Mouse (Mus musculus) small intestine, adult 2 months (tissue): ENCODE results near the gene Trim62. TPM values are rescaled to one million over a fixed set of nuclear protein-coding genes. Genes with fewer than 3 reads are reported as not detected.

Source experiments
- H3K27ac ChIP-seq: fragments of 200-500 bp; 2 replicates; pipeline ENCODE4 v1.5.1; 2012; ENCODE audit warnings: low read depth, low read length, control low read depth, inconsistent platforms; ENCODE audit not compliant: insufficient read depth
- H3K27me3 ChIP-seq: fragments of 200-500 bp; 2 replicates; pipeline ENCODE4 v1.6.1; 2012; ENCODE audit warnings: mild to moderate bottlenecking, moderate library complexity, low read length, inconsistent platforms; ENCODE audit not compliant: control insufficient read depth, insufficient read depth
- H3K36me3 ChIP-seq: fragments of 200-500 bp; 2 replicates; pipeline ENCODE4 v1.6.1; 2012; ENCODE audit warnings: mild to moderate bottlenecking, low read length, control low read depth, inconsistent platforms; ENCODE audit not compliant: control insufficient read depth, insufficient read depth
- H3K4me1 ChIP-seq: fragments of 200-500 bp; 2 replicates; pipeline ENCODE4 v1.6.1; 2012; ENCODE audit warnings: low read length, inconsistent platforms, mixed read lengths; ENCODE audit not compliant: control insufficient read depth, insufficient read depth, insufficient read length
- H3K4me3 ChIP-seq: fragments of 200-500 bp; 2 replicates; pipeline ENCODE4 v1.5.1; 2012; ENCODE audit warnings: low read depth, mild to moderate bottlenecking, control low read depth, inconsistent platforms, low read length, moderate library complexity
- CTCF ChIP-seq: fragments of 200-500 bp; IDR thresholded peaks from 2 replicates; pipeline ENCODE4 v1.5.1; 2012; ENCODE audit warnings: low read depth, mild to moderate bottlenecking, control low read depth, inconsistent platforms, low read length, moderate library complexity, mixed read lengths; ENCODE audit not compliant: insufficient replicate concordance, insufficient read length; ENCODE audit errors: extremely low read depth
- POLR2A ChIP-seq: fragments of 200-500 bp; IDR thresholded peaks from 2 replicates; pipeline ENCODE4 v1.6.1; 2012; ENCODE audit warnings: low read depth, mild to moderate bottlenecking, control low read depth, inconsistent platforms, low read length, moderate library complexity
- WGBS: fragments of 180-500 bp; shearing (Covaris S2); methylation state at CpG from one replicate; pipeline ENCODE4 v1.1.7; 2018; 5-methylcytosine and 5-hydroxymethylcytosine counted together
- polyA plus RNA-seq: library from polyadenylated mRNA; depleted of rRNA; stranded (reverse); fragments of >200 nt; gene quantifications from 2 replicates; pipeline ENCODE4 v1.2.3, GENCODE M21; 2012

The Trim62 gene
- polyA plus RNA-seq, 1 experiment = 7.7 TPM

GRCm38 (mm10) chr4:128885540-128885939 lies 2.2 kb downstream of the Trim62 start:
- TF ChIP-seq POLR2A (no peak), CTCF (no peak)
- WGBS = 97% methylated on average over 8 of the region's 8 CpGs
- H3K4me3 ChIP-seq = no peak overlapping the region
- 0 out of 2 replicates have a peak, but pooled peaks cover 3% of the 10 kb centered on the region for H3K27me3 ChIP-seq
- H3K36me3 ChIP-seq = no peaks in the 10 kb centered on the region
- H3K27ac ChIP-seq = no peak overlapping the region
- H3K4me1 ChIP-seq = peaks cover 5% of the 10 kb centered on the region

DNA sequence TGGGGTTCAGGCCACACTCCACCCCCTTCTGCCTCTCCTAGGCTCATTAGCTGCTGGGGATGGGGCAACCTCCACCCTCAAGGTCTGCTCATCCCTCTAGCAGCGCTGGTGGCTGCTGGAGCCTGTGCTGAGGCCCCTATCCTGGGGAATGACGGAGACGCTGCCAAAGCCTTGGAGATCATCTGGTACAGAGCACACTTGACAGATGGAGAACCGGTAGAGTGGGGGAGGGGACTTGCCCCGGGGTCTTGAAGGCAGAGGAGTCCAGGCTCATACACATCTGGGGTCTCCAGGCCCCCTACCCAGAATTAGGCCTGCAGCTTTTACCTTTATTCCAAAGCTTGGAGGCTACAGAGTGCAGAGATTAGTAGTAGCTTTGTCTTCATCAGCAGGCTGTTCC lies 3.2 kb downstream of the Trim62 start:
- H3K4me1 ChIP-seq = peaks cover 5% of the 10 kb centered on the region
- no peak for TF ChIP-seq POLR2A
- no peak for TF ChIP-seq CTCF
- H3K36me3 ChIP-seq = no peaks in the 10 kb centered on the region
- H3K27me3 ChIP-seq = no peaks in the 10 kb centered on the region
- no peak overlapping the region for H3K4me3 ChIP-seq
- H3K27ac ChIP-seq = no peak overlapping the region
- 70% methylated on average over 5 of the region's 5 CpGs for WGBS

- H3K36me3 ChIP-seq = no peaks in the 10 kb centered on the region
- no peak overlapping the region for H3K27ac ChIP-seq
- no peak overlapping the region for H3K4me3 ChIP-seq
- TF ChIP-seq POLR2A (no peak), CTCF (no peak)
- 76% methylated on average over 10 of the region's 10 CpGs for WGBS
- peaks cover 5% of the 10 kb centered on the region for H3K4me1 ChIP-seq
- no peaks in the 10 kb centered on the region for H3K27me3 ChIP-seq
Observed at GRCm38 (mm10) chr4:128887026-128887425, 3.6 kb downstream of the Trim62 start.

- H3K36me3 ChIP-seq = no peaks in the 10 kb centered on the region
- H3K27me3 ChIP-seq = no peaks in the 10 kb centered on the region
- H3K4me1 ChIP-seq = peaks cover 5% of the 10 kb centered on the region
- WGBS = 76% methylated on average over 9 of the region's 9 CpGs
- TF ChIP-seq POLR2A = no peak
- no peak for TF ChIP-seq CTCF
- no peak overlapping the region for H3K27ac ChIP-seq
- no peak overlapping the region for H3K4me3 ChIP-seq
Observed at GRCm38 (mm10) chr4:128887641-128888091, 4.3 kb downstream of the Trim62 start.

- no peak overlapping the region for H3K27ac ChIP-seq
- no peaks in the 10 kb centered on the region for H3K36me3 ChIP-seq
- no peak for TF ChIP-seq POLR2A
- no peak for TF ChIP-seq CTCF
- no peak overlapping the region for H3K4me3 ChIP-seq
- no peaks in the 10 kb centered on the region for H3K27me3 ChIP-seq
- 90% methylated on average over 6 of the region's 6 CpGs for WGBS
- peaks cover 3% of the 10 kb centered on the region for H3K4me1 ChIP-seq
Observed at GRCm38 (mm10) chr4:128888436-128888990, 5.1 kb downstream of the Trim62 start.

GRCm38 (mm10) chr4:128889752-128890630 lies 6.6 kb downstream of the Trim62 start:
- no peaks in the 10 kb centered on the region for H3K27me3 ChIP-seq
- WGBS = 81% methylated on average over 12 of the region's 12 CpGs
- H3K36me3 ChIP-seq = no peaks in the 10 kb centered on the region
- H3K27ac ChIP-seq = no peak overlapping the region
- no peak overlapping the region for H3K4me3 ChIP-seq
- TF ChIP-seq POLR2A (no peak), CTCF (no peak)
- H3K4me1 ChIP-seq = no peaks in the 10 kb centered on the region

DNA sequence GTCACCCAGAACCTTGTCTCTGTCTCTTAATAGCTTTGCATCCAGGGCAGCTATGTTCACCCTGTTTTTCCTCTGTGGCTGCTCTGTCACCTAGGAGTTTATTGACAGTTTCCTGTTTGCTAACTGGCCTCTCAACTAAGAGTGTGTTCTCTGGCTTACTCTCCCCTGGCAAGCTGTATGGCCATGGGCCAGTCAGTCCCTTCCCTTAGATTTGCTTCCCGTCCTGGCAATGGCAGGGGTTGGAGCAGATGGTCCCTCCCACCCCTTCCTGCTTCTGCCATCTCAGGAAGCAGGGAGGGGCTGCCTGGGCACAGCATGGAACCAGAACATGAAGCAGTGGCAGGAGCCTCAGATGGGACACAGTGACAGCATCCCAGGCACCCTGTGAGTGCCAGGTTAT lies 7.8 kb downstream of the Trim62 start:
- H3K4me1 ChIP-seq = no peaks in the 10 kb centered on the region
- H3K4me3 ChIP-seq = no peak overlapping the region
- no peaks in the 10 kb centered on the region for H3K36me3 ChIP-seq
- H3K27ac ChIP-seq = no peak overlapping the region
- WGBS = 11% methylated on average over 1 of the region's 1 CpGs
- TF ChIP-seq POLR2A (no peak), CTCF (no peak)
- no peaks in the 10 kb centered on the region for H3K27me3 ChIP-seq
